Mouse (Mus musculus) skeletal muscle tissue, adult 2 months (tissue): ENCODE results near the gene Aipl1.

Experiments used
- DNase-seq: peaks from one replicate; pipeline ENCODE4 v3.0.0-alpha.2; 2012; ENCODE audit warnings: low read depth, low spot score

The Aipl1 gene

GRCm38 (mm10) chr11:72037409-72037808 is at the start of gene Aipl1:
Gene Aipl1 (minus strand): TSS chr11:72037509.
- no peak for DNase-seq

DNA sequence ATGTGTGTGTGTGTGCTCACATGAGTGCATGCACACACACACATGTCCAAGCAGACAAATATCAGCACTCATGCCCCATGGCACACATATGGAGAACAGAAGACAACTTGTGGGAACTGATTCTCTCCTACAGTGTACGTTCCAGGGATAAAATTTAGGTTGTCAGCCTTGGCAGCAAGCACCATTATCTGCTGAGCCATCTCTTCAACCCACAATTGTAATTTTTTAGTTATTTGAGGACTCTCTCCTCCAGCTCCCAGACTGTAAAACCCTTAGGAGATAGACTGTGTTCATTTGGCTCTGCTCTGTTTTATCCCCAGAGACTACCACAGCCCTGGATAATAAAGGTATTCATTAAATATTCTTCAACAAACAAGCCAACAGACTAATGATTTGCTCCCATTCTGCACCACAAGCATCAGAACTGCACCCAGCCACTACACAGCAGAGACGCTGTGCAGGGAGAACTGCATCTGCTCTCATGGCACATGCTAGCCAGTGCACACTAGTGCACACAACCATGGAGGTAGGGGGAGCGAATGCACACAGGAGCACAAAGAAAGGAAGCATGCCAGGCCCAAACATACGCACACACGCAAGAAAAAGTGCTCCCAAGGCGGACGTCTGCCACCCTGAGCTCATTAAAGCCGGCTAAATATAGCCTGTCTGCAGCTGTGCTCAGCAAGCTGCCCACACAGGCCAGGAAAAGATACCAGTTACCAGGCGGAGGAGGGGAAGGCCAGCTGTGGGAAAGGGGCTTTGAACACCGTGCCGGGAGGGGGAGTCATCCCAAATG is 49.1 kb upstream of the Aipl1 start:
- DNase-seq = peak; percentile 70

- DNase-seq = no peak
These were observed 47.0 kb upstream of the Aipl1 start for GRCm38 (mm10) chr11:72084337-72084736.

GRCm38 (mm10) chr11:72082601-72083000 is 45.3 kb upstream of the Aipl1 start:
- no peak for DNase-seq

- no peak for DNase-seq
These were observed 43.2 kb upstream of the Aipl1 start for GRCm38 (mm10) chr11:72080461-72080860.

GRCm38 (mm10) chr11:72078647-72079046 is 41.3 kb upstream of the Aipl1 start:
- no peak for DNase-seq

GRCm38 (mm10) chr11:72078056-72078455 is 40.7 kb upstream of the Aipl1 start:
- DNase-seq = no peak

GRCm38 (mm10) chr11:72074230-72074629 is 36.9 kb upstream of the Aipl1 start:
- DNase-seq = no peak

DNA sequence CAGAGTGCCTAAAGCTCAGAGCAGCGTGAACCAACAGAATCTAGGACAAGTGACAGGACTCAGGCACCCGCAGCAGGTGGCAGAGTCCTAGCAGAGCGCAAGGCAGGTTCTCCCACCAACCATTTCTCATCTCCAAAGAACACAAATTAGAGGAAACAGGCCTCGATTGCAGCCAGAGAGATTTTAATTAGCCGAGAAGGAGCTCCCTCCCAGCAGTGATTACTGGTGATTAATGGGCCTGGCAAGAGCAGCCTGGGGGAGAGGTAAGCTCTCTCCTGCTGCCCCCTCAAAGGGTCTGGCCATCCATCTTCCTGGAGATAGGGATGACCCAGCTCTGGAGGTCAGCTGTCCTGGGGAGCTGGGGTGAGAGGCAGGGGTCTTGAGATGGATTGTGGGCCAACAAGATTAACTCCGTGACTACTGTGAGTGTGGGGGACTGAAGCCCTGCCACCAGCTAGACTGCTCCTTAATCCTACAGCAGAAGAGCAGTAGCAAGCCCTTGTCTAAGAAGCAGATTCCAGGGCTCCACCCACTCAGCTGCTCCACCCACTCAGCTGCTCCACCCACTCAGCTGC is 35.1 kb upstream of the Aipl1 start:
- DNase-seq = no peak

DNA sequence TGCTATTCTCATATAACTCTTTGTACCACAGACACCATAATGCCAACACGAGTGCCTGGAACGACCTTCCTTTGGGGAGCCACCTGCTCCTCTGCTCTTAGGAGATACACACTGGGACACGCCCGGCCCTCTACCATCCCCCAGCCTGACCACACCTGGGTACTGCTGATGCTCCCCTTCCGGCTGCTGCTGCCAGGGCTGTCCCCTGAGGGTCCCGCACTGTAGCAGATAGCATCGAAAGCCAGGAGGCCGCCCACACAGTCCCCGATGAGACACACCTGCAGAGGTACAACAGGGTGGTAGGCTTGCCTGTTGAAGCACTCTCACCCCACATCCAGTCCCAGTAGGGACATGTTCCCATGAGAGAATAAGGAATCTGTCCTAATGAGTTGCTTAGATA is 33.4 kb upstream of the Aipl1 start:
- DNase-seq = no peak

DNA sequence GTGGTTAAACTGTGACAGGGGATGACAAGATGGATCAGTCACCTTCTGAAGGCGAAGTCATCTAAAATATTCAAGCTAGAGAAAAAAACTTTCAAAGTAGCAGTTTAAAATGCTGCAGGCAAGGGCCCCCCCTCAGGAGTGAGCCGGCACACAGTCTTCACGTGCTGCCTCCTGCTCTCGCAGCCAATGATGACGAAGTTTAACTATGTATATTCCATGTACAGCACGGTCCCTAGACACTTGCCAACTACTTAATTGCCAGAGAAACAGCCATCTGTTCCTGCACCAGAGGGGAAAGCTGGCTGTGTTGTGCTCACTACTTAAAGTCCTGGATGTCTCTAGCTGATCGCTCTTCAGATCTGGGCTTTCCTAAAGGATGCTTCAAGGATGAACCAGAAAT is 30.7 kb upstream of the Aipl1 start:
- no peak for DNase-seq

- DNase-seq = no peak
These were observed 30.0 kb upstream of the Aipl1 start for GRCm38 (mm10) chr11:72067326-72067725.

DNA sequence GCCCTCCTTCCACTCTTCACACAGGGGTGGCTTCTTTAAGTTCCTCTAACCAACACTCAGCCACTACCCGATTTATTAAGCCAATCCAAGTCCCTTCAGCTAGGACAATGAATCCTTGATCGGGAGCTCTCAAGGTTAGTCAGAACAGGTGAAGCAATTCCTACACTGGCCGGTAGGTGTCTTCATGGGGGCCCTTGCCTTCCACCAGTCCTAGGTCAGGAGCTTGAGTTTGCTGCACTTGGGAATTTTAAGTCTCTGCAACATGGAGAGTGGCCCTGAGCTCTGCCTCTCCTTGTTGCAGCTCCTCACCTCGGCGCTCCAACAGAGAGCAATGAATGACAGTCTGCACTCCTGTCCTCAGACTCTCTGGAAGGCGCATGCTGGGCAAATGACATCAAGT is 29.0 kb upstream of the Aipl1 start:
- DNase-seq = no peak

DNA sequence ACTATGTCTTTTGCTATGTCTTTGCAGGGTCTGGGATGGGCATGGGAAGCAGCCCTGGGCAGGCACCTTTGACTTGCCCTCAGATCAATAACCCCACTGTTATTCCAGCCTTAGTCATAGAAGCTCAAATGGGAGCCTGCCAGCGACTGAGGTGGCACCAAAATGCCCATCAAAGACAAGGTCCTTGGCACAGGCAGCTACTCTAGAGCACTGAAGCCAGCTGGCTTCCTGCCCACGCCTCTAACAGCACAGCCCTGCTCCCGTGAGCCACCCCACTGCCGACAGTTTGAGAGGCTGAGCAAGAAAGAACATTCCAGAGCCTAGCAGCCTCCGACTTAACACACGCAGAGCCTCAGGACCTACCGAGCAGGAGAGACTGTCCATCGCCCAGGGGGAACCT is 27.8 kb upstream of the Aipl1 start:
- DNase-seq = peak; percentile 24

- no peak for DNase-seq
These were observed 27.1 kb upstream of the Aipl1 start for GRCm38 (mm10) chr11:72064414-72064813.

DNA sequence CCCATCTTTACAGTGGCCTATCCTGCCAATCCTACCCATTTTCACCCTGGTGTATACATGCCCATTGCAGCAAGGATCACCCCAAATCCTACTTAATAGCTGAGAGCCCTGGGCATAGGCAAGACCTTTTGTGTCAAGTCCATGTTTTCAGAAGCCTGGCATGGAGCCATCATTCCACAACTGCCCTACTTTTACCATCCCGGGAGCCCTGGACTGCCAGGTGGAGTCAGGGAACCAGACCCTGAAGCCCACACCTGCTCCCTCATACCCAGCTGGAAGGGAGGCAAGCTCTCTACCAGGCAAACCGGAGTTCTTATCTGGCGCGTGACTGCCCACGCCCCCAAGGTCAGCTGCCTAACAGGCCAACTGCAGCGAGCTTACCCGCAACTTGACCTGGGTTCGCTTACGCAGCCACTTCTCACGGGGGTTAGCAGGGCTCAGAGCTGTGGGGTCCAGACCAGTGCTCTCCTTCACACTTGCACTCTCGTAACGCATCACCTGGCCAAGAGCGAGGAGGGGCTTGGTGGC is 23.8 kb upstream of the Aipl1 start:
- DNase-seq = no peak

DNA sequence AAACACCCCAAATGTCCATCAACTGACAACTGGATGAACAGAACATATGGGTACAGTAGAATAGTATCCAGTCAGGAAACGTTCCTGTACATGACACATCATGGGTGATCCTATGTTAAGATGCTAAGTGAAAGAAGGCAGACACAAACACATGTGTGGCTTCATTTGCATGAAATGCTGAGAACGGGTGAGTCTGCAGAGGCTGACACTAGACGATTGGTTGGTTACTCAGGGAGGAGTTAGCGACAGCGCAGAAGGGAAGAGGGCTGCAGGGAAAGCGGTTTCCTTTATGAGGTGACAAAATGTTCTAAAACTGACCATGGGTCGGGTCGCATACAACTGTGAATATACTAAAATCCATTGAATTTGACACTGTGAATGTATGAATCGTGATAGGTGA is 23.1 kb upstream of the Aipl1 start:
- no peak for DNase-seq

- DNase-seq = no peak
These were observed 19.9 kb upstream of the Aipl1 start for GRCm38 (mm10) chr11:72057166-72057565.

GRCm38 (mm10) chr11:72055176-72055575 is 17.9 kb upstream of the Aipl1 start:
- DNase-seq = no peak

DNA sequence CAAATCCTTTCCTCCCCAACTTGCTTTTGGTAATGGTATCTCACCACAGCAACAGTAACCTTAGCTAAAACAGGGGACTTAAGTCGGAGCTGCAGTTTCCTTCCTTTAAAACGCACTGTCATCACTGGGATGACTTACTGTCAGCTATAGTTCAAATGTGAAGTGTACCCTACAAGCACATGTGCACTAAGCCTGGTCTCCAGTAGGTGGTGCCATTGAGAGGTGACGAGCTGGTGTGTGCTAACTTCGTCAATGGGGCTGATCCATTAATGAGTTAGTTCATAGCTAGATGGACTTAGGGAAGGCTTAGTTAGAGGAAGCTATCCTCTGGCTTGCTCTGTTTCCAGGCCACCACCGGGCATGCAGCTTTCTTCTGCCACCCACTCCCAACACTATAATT is 15.3 kb upstream of the Aipl1 start:
- peak; percentile 51 for DNase-seq

- no peak for DNase-seq
These were observed 14.9 kb upstream of the Aipl1 start for GRCm38 (mm10) chr11:72052221-72052620.

DNA sequence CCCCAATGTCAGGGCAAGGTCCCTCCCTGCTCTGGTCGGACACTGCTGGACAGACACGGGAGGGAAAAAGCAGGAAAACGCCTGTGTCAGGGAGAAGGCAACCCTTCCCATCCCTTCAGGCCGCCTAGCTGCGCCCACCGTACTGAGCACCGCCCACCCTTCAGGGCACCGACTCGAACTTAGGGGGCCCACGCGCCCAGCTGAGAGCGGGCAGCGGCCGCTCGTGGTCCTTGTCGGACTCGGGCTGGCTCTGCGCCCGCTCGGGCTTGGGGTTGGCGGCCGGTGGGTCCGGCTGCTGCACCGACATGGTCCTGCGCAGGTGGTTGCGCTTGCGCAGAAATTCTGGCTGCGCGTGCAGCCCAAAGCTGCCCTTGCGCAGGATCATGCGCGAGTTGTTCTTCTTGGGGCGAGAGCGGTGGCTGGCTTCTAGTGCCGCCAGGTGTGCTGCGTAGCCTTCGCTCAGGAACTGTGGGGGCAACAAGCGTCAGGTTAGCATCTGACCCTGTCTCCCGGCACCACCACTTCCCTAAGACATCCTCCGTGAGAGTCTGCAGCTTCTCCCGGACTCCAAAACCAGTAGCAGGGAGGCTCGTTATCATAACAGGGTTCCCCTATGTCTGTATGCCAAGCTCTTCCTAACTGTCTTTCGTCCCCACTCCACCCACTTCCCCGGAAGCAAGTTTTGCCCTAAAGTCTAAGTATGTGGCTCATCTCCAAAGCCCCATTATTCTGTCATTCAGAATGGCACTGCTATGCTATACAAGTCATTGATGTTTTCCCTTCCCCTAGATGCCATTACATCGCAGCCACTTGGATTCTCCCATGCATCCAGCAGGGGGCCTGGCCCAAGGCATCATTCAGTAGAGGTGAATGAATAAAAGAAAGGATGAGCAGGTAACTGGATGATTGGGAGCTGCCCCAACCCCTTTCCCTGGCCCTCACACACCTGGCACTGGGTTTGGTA is 13.9 kb upstream of the Aipl1 start:
- DNase-seq = no peak
